Mouse (Mus musculus) right cerebral cortex, postnatal 10 days (tissue): ENCODE measurements at regions not wholly inside any gene's neighbourhood (a gene's known extent, or its start where the extent isn't known, plus 50 kb on each side); places are given as distances from the start of the nearest gene placed in this dataset.

Source experiments
- DNase-seq, 2 experiments: peaks; one replicate each; pipeline ENCODE4 v3.0.0; 2021; ENCODE audit warnings: low spot score in 2 of 2

GRCm38 (mm10) chr10:22919869-22920268 is 99.9 kb upstream of the Tcf21 start:
- DNase-seq, result no peak

DNA sequence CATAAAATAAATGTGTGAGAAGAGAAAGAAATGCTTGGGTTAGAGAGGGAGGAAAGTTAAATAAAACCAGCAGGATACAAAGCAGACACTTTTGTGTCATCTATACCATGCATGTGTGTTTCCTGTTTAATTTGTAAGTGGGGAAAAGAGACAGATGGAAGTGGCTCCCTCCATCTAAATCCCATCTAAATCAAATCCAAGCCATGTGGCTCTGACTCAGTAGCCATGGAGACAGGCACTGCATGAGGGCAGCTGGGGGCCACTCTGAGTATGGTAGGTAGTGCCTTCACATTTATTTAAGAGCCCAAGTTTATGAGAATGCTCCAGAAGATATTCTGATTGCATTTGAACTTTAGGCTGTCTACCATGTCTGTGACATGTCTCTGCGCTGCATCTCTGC is 97.8 kb upstream of the Tcf21 start:
- peak; percentile 27 to 42 for DNase-seq

DNA sequence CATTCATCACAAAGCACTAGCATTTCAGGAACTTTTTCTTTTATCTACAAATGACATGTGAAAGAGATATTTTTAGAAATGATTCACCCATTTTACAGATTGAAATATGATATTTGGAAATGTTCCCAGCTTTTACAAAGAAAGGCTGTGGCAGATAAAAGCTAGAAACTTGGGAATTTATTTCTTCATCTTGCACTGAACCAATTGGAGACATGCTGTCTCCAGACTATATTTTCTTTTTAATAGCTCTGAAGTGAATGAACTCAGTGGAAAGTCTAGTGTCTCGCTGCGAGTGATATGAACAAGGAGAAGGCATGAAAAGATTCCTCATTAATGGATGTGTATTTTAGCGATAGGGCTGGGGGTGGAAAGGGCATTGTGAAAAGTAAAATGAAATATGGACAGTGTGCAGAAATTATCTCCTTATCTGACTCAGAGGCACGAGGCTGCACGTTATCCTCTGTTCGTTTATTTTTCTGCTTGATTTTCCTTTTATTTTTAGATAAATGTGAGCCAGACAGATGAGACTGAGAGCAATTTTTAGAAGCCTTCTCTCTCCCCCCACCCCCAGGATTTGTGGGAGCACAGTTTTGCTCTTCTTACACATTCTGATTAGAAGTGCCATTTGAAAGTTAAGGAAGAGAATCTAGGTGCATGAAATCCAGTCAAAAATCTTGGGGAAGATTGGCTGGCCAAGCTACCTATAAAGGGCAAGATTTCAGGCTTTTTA is 96.0 kb upstream of the Tcf21 start:
- peak; percentile 22 to 25 for DNase-seq

GRCm38 (mm10) chr10:22913112-22913511 is 93.1 kb upstream of the Tcf21 start:
- DNase-seq, result no peak

DNA sequence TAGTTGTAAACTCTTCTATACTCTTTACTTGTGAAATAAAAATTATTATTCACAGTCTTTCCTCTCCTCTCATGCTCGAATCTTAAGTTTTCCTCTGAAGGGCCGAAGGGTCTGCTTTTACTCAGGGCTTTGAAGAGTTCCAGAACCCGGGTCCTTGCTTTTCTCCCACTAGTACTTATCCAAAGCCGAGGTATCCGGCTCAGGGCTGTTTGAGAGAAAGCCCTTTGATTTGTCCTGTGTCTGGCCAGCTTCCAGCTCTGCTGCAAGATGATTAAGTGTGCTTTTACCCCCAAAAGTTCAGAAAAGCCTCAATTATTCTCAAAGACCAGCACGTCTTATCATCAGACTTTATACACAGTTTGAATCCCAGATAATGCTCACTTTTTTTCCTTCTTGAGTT is 88.7 kb upstream of the Tcf21 start:
- no peak for DNase-seq

DNA sequence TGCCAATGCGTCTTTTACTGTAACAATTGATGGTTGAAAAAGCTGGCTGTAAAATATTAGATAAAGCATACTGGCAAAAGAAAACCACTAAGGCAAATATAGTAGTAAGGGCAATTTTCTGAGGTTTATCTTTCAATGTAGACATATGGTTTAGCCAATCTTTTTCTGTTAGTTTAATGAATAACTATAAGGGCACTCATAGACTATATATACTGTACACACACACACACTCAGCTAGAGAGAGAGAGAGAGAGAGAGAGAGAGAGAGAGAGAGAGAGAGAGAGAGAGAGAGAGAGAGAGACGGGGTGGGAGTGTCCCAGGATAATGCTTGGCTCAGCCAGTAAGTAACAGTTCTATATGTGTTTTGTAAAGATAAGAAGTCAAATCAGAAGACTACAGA is 85.3 kb upstream of the Tcf21 start:
- DNase-seq, result no peak

DNA sequence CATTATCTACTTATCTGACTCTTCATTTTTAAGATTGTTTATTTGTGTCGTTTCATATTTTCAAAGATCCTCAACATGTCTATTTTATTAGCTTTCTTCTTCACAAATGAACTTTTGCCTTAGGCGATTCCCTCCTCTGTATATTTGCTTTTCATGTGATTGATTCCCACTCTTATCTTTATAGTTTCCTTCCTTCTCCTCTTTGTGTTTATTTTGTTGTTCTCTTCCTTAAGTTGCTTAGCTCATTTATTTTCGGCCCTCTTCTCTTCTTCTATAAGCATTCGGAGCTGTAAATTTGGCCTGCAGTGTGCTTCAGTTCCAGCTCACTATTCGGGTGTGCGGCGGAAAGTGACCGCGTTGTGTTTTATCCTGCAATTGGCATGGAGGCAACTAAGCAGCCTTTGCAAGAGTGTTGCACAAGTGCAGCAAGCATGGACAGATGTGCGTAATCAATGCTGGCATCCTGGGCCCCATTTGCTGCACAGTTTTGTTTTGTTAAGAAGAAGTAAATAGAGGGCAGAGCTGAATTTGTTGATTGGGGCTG is 73.5 kb upstream of the Tcf21 start:
- no peak for DNase-seq

DNA sequence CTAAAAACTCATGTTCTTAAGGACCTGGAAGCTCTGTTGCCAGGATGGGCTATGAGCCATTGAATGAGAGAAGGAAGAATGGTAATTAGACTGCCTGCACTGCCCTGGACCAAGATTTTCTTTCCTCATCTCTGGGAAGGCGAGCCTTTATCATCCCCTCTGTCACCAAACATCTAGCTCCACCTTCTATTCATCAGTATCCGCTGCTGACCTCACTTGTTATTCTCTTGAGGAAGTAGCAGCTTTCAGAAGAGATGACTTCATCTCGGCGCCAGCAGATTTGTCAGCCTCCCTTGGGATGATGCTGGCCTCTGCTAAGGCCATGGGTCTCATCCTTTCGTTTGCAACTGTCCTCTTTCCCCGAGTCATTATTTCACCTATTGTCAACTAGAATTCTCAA is 67.5 kb upstream of the Tcf21 start:
- DNase-seq, result no peak

DNA sequence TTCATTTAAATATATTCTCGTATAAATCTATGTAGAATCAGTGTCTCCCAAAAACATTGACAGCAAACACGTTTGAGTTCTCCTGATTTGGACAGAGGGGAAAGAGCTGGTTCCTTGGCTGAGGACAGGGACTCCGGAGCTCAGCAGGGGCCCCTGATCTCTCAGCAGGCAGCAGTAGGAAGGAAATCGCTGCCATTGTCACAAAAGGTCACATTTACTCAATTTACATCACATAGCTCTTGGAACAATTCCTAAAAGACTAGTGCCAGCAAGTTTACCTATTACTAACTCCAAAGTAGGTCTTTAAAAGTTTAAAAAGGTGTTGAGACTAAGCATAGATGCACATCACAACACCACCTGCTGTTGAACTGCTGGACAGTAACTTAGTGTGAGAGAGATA is 59.7 kb upstream of the Tcf21 start:
- no peak for DNase-seq

DNA sequence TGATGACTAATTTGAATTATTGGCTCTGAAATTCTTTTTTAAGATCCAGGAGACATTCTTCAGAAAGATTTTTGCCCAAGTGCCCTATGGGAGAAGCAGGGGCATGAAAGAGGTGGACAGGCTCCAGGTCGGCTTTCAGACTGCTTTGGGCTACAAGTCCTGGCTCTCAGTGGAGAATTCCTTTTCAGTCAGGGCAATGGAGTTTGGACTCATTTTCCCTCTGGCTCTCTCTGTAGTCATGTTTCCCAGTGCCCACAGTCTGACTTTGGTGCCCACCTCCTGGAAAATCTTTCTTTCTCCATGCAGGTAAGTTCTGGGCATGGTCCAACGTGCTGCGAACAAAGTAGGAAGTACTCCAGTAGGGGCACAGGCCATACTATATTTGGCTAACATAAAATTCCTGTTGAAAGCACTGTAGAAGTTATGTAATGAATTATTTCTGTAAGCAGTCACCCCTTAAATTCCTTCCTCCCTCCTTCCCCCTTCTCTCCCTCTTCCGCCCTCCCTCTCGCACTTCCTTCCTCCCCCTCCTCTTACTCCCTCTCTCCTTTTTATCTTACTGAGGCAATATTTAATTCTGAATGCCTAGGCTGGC is 57.7 kb upstream of the Tcf21 start:
- no peak for DNase-seq

- no peak for DNase-seq
These were observed 57.1 kb upstream of the Tcf21 start for GRCm38 (mm10) chr10:22877028-22877427.

DNA sequence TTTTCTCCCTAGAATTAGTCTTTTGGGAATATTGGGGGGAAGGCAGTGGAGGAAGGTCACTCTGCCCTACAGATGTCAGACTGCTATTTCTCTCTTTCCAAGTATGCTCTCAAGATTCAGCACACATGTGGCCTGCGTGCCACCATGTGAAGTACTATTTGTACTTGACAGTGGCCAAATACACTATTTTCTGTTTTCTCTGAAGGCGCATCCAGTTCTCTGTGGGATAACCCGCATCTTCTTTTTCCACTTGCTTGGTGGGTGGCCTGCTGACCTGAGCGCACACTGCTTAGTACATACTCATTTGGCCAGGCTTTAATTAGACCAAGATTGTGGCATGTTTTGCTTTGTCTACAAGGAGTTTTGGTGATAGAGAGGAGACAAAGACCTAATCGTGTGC is 55.7 kb upstream of the Tcf21 start:
- DNase-seq, result no peak

GRCm38 (mm10) chr10:22875181-22875580 is 55.2 kb upstream of the Tcf21 start:
- DNase-seq, result no peak
